Mouse (Mus musculus): ENCODE results near the gene Smim7. TPM values are rescaled to one million over a fixed set of nuclear protein-coding genes. Genes with fewer than 3 reads are reported as not detected.

Smim7 gene
- polyA plus RNA-seq, 1 experiment from 2014 or later: 121 TPM

DNA sequence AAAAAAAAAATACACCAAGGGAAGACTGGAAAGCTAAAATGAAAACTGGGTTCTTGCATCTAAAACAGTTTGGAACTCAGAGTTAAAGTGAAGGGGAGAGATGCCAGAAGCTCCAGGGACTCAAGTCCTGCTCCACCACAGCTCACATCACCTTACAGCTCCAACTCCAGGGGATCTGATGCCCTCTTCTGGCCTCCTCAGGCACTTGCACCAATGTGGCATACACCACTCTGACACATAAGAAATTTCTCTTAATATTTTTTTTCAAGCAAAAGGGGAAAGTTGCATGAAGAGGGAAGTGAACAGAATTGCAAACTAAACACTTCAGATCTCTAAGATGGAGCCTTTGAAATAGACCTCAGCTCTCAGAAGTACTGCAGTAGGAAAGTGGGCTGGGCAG, 31.7 kb downstream of the Smim7 start:
- Histone ChIP-seq H3K9ac (replicated peaks) (no peak overlapping the region), H3K27ac (no peak overlapping the region), H3K4me1 (replicated peaks) (no peaks in the 10 kb centered on the region), H3K27me3 (no peaks in the 10 kb centered on the region), H3K4me2 (no peak overlapping the region), H3K9me3 (no peaks in the 10 kb centered on the region), H3K4me3 (replicated peaks) (no peak overlapping the region), H3K36me3 (peaks cover 17% of the 10 kb centered on the region)
- ATAC-seq (ENCODE audit: insufficient number of reproducible peaks, insufficient read depth, low FRiP score, low TSS enrichment, low read depth): no peak

DNA sequence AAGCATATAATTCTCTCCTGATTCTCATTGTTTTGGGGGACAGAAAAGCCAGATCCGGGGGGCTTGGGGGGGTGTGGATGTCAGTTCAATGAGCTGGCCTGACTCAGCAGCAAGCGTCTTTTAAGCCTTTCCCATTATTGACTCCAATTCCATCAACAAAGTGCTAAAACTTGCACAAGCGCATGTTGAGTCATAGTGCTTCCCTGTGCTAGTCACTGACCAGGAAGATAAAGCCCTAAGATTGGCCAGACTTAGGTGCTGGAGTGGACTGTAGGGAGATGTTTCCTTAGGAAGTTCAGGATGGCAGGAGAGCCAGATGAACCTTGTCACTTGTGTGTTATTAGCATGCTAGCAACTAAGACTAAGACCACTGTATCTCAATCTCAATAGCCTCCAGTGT, 36.0 kb downstream of the Smim7 start:
- ATAC-seq (ENCODE audit: insufficient number of reproducible peaks, insufficient read depth, low FRiP score, low TSS enrichment, low read depth): no peak
- 92% methylated on average over 3 of the region's 3 CpGs for WGBS
- H3K27ac ChIP-seq: no peak overlapping the region
- H3K4me1 ChIP-seq (replicated peaks): no peaks in the 10 kb centered on the region
- H3K4me3 ChIP-seq (replicated peaks): no peak overlapping the region
- no peak overlapping the region for H3K9ac ChIP-seq (replicated peaks)
- H3K9me3 ChIP-seq: no peaks in the 10 kb centered on the region
- H3K4me2 ChIP-seq: no peak overlapping the region
- no peaks in the 10 kb centered on the region for H3K27me3 ChIP-seq
- peaks cover 1% of the 10 kb centered on the region; the same call in 1 of the 2 replicates for H3K36me3 ChIP-seq

DNA sequence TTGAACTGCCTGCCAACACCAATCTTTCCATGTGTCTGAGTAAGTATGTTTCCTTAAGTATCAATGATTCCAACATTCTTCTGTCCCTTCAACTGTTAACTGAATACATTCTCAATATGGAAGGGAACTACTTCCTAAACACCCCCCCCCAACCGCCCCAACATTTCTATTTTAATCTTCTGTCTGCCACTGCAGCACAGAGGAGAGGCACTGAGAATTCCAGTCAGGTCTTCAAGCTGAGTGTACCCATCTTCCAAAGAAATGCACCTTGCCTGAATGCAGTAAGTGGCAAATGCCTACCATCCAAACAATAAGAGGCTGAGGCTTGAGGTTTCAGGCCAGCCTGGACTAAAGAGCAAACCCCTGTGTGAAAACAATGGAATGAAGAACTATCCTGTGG, 38.8 kb downstream of the Smim7 start:
- no peaks in the 10 kb centered on the region for H3K4me1 ChIP-seq (replicated peaks)
- H3K27me3 ChIP-seq: no peaks in the 10 kb centered on the region
- WGBS: 90% methylated on average over 1 of the region's 1 CpGs

DNA sequence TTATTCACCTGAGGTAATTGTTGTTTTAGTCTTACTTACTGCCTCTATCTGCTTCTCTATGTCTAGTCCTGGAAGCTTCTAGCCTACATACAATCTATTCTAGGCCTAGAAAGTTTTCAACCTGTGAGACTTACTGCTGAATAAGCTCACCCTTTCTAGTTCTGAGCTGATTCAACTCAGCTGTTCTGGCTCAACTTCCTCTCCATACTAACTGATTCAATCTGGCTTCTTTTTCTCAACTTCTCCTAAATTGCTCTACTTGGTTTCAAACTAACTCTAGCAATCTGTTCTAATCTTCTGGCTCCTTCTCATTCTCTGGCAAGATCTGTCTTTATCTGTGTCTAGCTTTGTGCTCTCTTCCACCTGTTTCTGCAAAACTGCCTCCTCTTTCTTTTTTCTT, 49.0 kb downstream of the Smim7 start:
- peaks cover 17% of the 10 kb centered on the region for H3K36me3 ChIP-seq
- H3K4me3 ChIP-seq (replicated peaks): no peak overlapping the region
- no peaks in the 10 kb centered on the region for H3K4me1 ChIP-seq (replicated peaks)
- no peak overlapping the region for H3K4me2 ChIP-seq
- no peak overlapping the region for H3K9ac ChIP-seq (replicated peaks)
- no peaks in the 10 kb centered on the region for H3K27me3 ChIP-seq
- no peaks in the 10 kb centered on the region for H3K9me3 ChIP-seq
- no peak overlapping the region for H3K27ac ChIP-seq
- ATAC-seq (ENCODE audit: insufficient number of reproducible peaks, insufficient read depth, low FRiP score, low TSS enrichment, low read depth): no peak

More for the DNA sequence above, 38.8 kb downstream of the Smim7 start:
- no peak overlapping the region for H3K9ac ChIP-seq (replicated peaks)
- no peak overlapping the region for H3K27ac ChIP-seq
- no peaks in the 10 kb centered on the region for H3K9me3 ChIP-seq
- H3K4me2 ChIP-seq: no peak overlapping the region
- ATAC-seq (ENCODE audit: insufficient number of reproducible peaks, insufficient read depth, low FRiP score, low TSS enrichment, low read depth): no peak
- no peak overlapping the region for H3K4me3 ChIP-seq (replicated peaks)
- peaks cover 5% of the 10 kb centered on the region for H3K36me3 ChIP-seq

DNA sequence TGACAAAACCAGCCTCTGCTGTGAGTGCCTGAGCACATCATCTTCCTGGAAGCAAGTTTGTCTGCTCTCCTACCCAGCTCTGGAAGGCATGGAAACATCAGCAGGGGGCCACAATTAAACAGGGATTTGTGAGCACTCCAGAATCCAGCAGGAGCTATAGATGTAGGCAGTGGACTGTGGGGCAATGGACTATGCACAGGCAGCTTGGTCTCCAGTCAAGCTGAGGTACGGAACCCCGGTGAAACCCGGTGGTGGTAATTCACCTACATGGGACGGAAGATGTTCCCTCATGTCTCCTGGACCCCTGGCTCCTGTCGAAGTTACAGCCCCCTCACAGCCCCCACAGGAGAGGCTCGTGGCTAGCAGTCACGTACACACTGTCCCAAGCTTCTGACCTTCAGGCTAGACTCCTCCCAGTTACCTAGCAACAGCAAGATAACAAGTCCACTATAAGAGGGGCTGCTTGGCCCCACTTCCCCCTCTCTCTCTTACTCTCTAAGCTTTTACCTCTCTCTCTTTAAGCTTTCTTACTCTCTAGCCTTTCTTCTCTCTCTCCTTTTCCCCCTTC, 53.4 kb downstream of the Smim7 start:
- 82% methylated on average over 7 of the region's 7 CpGs for WGBS
- no peak overlapping the region for H3K9ac ChIP-seq (replicated peaks)
- no peaks in the 10 kb centered on the region for H3K9me3 ChIP-seq
- no peaks in the 10 kb centered on the region for H3K27me3 ChIP-seq
- H3K4me1 ChIP-seq (replicated peaks): no peaks in the 10 kb centered on the region
- no peak overlapping the region for H3K27ac ChIP-seq
- no peak for ATAC-seq (ENCODE audit: insufficient number of reproducible peaks, insufficient read depth, low FRiP score, low TSS enrichment, low read depth)
- no peak overlapping the region for H3K4me3 ChIP-seq (replicated peaks)
- H3K36me3 ChIP-seq: peaks cover 11% of the 10 kb centered on the region; the same call in 1 of the 2 replicates
- H3K4me2 ChIP-seq: no peak overlapping the region

Small RNA genes lying within 50 kb of the gene (microRNA-seq; reads per million reads assigned to microRNA genes)
- not detected for gene Gm28019

Other genes with a start within 250 kb of the Smim7 start
- 71.8 and 74.6 TPM in 2 replicates for gene Eps15l1, start 149.6 kb downstream of the Smim7 start, polyA plus RNA-seq (2016; fragmentation: Nextera tagmentation; extraction: Ambion mirVana)
- 0.78 and 1.6 TPM in 2 replicates for gene Calr3, start 127.2 kb downstream of the Smim7 start, polyA plus RNA-seq (2016; fragmentation: Nextera tagmentation; extraction: Ambion mirVana)
- 16.6 and 17.1 TPM in 2 replicates for gene 1700030K09Rik, start 127.2 kb downstream of the Smim7 start, polyA plus RNA-seq (2016; fragmentation: Nextera tagmentation; extraction: Ambion mirVana)
- gene Cherp, start 95.9 kb downstream of the Smim7 start, polyA plus RNA-seq (2016; fragmentation: Nextera tagmentation; extraction: Ambion mirVana): 61.2 and 72.2 TPM in 2 replicates
- gene Slc35e1, start 78.5 kb downstream of the Smim7 start, polyA plus RNA-seq (2016; fragmentation: Nextera tagmentation; extraction: Ambion mirVana): 31.3 and 31.5 TPM in 2 replicates
- 20.2 and 21.4 TPM in 2 replicates for gene Med26, start 22.8 kb downstream of the Smim7 start, polyA plus RNA-seq (2016; fragmentation: Nextera tagmentation; extraction: Ambion mirVana)
- gene Tmem38a, start 967 bp upstream of the Smim7 start, polyA plus RNA-seq (2016; fragmentation: Nextera tagmentation; extraction: Ambion mirVana): 15.5 and 16.5 TPM in 2 replicates
- not detected in 2 replicates for gene Nwd1, start 75.6 kb upstream of the Smim7 start, polyA plus RNA-seq (2016; fragmentation: Nextera tagmentation; extraction: Ambion mirVana)
- 166 and 167 TPM in 2 replicates for gene Sin3b, start 152.2 kb upstream of the Smim7 start, polyA plus RNA-seq (2016; fragmentation: Nextera tagmentation; extraction: Ambion mirVana)
- 1.4 and 2.1 TPM in 2 replicates for gene F2rl3, start 190.8 kb upstream of the Smim7 start, polyA plus RNA-seq (2016; fragmentation: Nextera tagmentation; extraction: Ambion mirVana)